Mouse (Mus musculus) forebrain, embryonic 15.5 days (tissue): ENCODE data around the gene Rabep2. TPM values are rescaled to one million over a fixed set of nuclear protein-coding genes. Genes with fewer than 3 reads are reported as not detected.

Experiments
- ATAC-seq: fragments of 200-750 bp; cut with Nextera tagmentation; replicated peaks from 2 replicates; pipeline ENCODE4 v1.8.0; 2017; ENCODE audit warnings: mild to moderate bottlenecking, moderate TSS enrichment, moderate library complexity
- H3K27ac ChIP-seq: fragments of 300-500 bp; sonication (generic); replicated peaks from 2 replicates; pipeline ENCODE4 v1.5.1; 2015; ENCODE audit warnings: mild to moderate bottlenecking, inconsistent platforms
- H3K27me3 ChIP-seq: fragments of 300-500 bp; sonication (generic); 2 replicates; pipeline ENCODE4 v1.6.1; 2015; ENCODE audit warnings: inconsistent platforms
- H3K36me3 ChIP-seq: fragments of 300-500 bp; sonication (generic); 2 replicates; pipeline ENCODE4 v1.6.1; 2015; ENCODE audit warnings: mild to moderate bottlenecking, inconsistent platforms
- H3K4me1 ChIP-seq: fragments of 300-500 bp; sonication (generic); 2 replicates; pipeline ENCODE4 v1.6.1; 2015; ENCODE audit warnings: inconsistent platforms
- H3K4me2 ChIP-seq: fragments of 300-500 bp; sonication (generic); replicated peaks from 2 replicates; pipeline ENCODE4 v1.6.1; 2015; ENCODE audit warnings: mild to moderate bottlenecking, inconsistent platforms
- H3K4me3 ChIP-seq: fragments of 300-500 bp; sonication (generic); 2 replicates; pipeline ENCODE4 v1.5.1; 2015; ENCODE audit warnings: mild to moderate bottlenecking, inconsistent platforms
- H3K9ac ChIP-seq: fragments of 300-500 bp; sonication (generic); replicated peaks from 2 replicates; pipeline ENCODE4 v1.6.1; 2015; ENCODE audit warnings: mild to moderate bottlenecking, inconsistent platforms
- H3K9me3 ChIP-seq: fragments of 300-500 bp; sonication (generic); 2 replicates; pipeline ENCODE4 v1.6.1; 2016; ENCODE audit warnings: inconsistent platforms
- WGBS: fragments of 180-500 bp; shearing (Covaris S2); methylation state at CpG from one replicate; pipeline ENCODE4 v1.1.7; 2015; ENCODE audit warnings: mixed read lengths; 5-methylcytosine and 5-hydroxymethylcytosine counted together
- polyA plus RNA-seq: library from polyadenylated mRNA; unstranded; fragments of >200 nt; fragmentation: Nextera tagmentation; extraction: Ambion mirVana; gene quantifications from 2 replicates; pipeline ENCODE4 v1.2.1, GENCODE M21; 2015

Rabep2 gene
- polyA plus RNA-seq, 1 experiment from 2014 or later, result 23.6 TPM

DNA sequence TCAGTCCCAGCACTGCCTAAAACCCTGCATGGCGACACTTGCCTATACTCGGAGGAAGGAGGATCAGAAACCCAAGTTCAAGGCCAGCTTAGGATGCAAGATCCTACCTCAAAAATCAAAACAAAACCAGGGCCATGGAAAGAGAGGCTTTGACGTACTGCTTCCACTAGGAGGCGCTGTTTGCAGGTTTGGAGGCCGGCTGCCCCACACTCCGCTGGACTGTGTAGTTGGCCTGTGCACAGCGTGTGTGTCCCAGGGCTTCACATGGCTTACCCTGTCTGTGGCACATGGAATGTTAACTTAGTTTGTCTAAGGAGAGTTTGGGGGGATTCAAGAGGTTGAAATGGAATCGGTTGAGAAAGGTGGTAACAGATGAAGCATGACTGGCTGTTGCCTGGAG is 8.3 kb downstream of the Rabep2 start:
- no peak for ATAC-seq
- Histone ChIP-seq H3K36me3 (peaks cover 12% of the 10 kb centered on the region; the same call in 1 of the 2 replicates), H3K27me3 (no peaks in the 10 kb centered on the region), H3K27ac (no peak overlapping the region), H3K9ac (no peak overlapping the region), H3K9me3 (no peaks in the 10 kb centered on the region), H3K4me3 (no peak overlapping the region), H3K4me2 (no peak overlapping the region), H3K4me1 (no peaks in the 10 kb centered on the region)
- WGBS, result 15% methylated on average over 8 of the region's 8 CpGs

GRCm38 (mm10) chr7:126440134-126440533 is 11.6 kb downstream of the Rabep2 start:
- H3K9ac ChIP-seq, result no peak overlapping the region
- no peaks in the 10 kb centered on the region for H3K4me1 ChIP-seq
- no peaks in the 10 kb centered on the region for H3K27me3 ChIP-seq
- no peaks in the 10 kb centered on the region for H3K9me3 ChIP-seq
- no peak for ATAC-seq
- H3K4me3 ChIP-seq, result no peak overlapping the region
- H3K27ac ChIP-seq, result no peak overlapping the region
- no peak overlapping the region for H3K4me2 ChIP-seq
- peaks cover 19% of the 10 kb centered on the region for H3K36me3 ChIP-seq
- 70% methylated on average over 9 of the region's 9 CpGs for WGBS

DNA sequence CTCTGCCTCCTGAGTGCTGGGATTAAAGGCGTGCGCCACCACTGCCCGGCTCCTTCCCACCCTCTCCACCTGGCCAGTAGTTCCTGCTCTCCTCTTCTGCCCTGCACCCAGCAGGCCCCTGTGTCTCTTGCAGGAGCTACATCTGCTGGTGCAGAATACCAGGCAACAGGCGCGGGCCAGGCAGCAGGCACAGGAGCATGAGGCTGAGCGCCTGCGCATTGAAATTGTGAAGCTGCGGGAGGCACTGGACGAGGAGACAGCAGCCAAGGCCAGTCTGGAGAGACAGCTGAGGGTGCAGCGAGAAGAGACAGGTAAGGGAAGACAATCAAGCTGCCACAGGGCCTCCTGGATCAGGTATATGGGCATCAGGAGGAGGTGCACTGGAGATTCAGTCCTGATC is 15.4 kb downstream of the Rabep2 start:
- H3K27me3 ChIP-seq, result no peaks in the 10 kb centered on the region
- peaks cover 20% of the 10 kb centered on the region for H3K36me3 ChIP-seq
- no peak overlapping the region for H3K27ac ChIP-seq
- no peak for ATAC-seq
- no peak overlapping the region for H3K4me2 ChIP-seq
- no peaks in the 10 kb centered on the region for H3K9me3 ChIP-seq
- H3K4me1 ChIP-seq, result no peaks in the 10 kb centered on the region
- H3K9ac ChIP-seq, result no peak overlapping the region
- no peak overlapping the region for H3K4me3 ChIP-seq
- WGBS, result 96% methylated on average over 10 of the region's 10 CpGs

- Histone ChIP-seq H3K9me3 (no peaks in the 10 kb centered on the region), H3K27me3 (no peaks in the 10 kb centered on the region), H3K27ac (no peak overlapping the region), H3K4me2 (no peak overlapping the region), H3K4me1 (no peaks in the 10 kb centered on the region), H3K4me3 (no peak overlapping the region), H3K9ac (no peak overlapping the region), H3K36me3 (peaks cover 18% of the 10 kb centered on the region)
- no peak for ATAC-seq
- WGBS, result 92% methylated on average over 9 of the region's 9 CpGs
These were observed 16.0 kb downstream of the Rabep2 start for GRCm38 (mm10) chr7:126444536-126444935.

GRCm38 (mm10) chr7:126445104-126445815 is 16.7 kb downstream of the Rabep2 start:
- Histone ChIP-seq H3K4me2 (no peak overlapping the region), H3K27ac (no peak overlapping the region), H3K4me1 (no peaks in the 10 kb centered on the region), H3K4me3 (no peak overlapping the region), H3K36me3 (peaks cover 18% of the 10 kb centered on the region), H3K9ac (no peak overlapping the region), H3K9me3 (no peaks in the 10 kb centered on the region), H3K27me3 (no peaks in the 10 kb centered on the region)
- 93% methylated on average over 15 of the region's 15 CpGs for WGBS
- ATAC-seq, result no peak

DNA sequence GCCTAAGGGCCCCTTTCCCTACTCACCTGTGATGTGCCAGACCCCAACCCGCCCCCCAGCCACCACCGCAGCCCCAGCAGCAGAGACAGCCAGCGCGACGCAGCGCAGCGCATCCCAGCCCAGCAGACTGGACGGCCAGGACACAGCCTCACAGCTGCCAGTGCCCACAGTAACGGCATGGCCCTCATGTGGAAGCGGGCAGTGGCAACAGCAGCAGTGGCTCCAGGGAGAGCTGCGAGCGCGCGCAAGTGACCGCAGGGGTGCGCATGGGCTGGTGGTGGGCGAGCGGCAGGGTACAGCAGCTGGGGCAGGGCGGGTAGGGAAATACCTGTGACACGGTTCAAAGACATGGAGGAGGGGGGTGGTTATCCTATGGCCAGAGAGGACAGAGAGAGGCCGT is 17.7 kb downstream of the Rabep2 start:
- no peak overlapping the region for H3K9ac ChIP-seq
- H3K9me3 ChIP-seq, result no peaks in the 10 kb centered on the region
- no peak overlapping the region for H3K27ac ChIP-seq
- no peak for ATAC-seq
- 92% methylated on average over 21 of the region's 21 CpGs for WGBS
- H3K36me3 ChIP-seq, result peaks cover 18% of the 10 kb centered on the region
- H3K27me3 ChIP-seq, result no peaks in the 10 kb centered on the region
- no peak overlapping the region for H3K4me3 ChIP-seq
- H3K4me1 ChIP-seq, result no peaks in the 10 kb centered on the region
- H3K4me2 ChIP-seq, result no peak overlapping the region

GRCm38 (mm10) chr7:126448481-126448880 is 19.9 kb downstream of the Rabep2 start:
- no peaks in the 10 kb centered on the region for H3K27me3 ChIP-seq
- H3K9ac ChIP-seq, result no peak overlapping the region
- H3K4me2 ChIP-seq, result no peak overlapping the region
- 92% methylated on average over 19 of the region's 19 CpGs for WGBS
- H3K36me3 ChIP-seq, result peaks cover 14% of the 10 kb centered on the region
- no peaks in the 10 kb centered on the region for H3K9me3 ChIP-seq
- no peak overlapping the region for H3K4me3 ChIP-seq
- H3K27ac ChIP-seq, result no peak overlapping the region
- no peaks in the 10 kb centered on the region for H3K4me1 ChIP-seq
- ATAC-seq, result no peak

GRCm38 (mm10) chr7:126449991-126450390 is 21.4 kb downstream of the Rabep2 start:
- H3K4me2 ChIP-seq, result no peak overlapping the region
- H3K9me3 ChIP-seq, result no peaks in the 10 kb centered on the region
- ATAC-seq, result no peak
- no peaks in the 10 kb centered on the region for H3K4me1 ChIP-seq
- no peak overlapping the region for H3K9ac ChIP-seq
- peaks cover 6% of the 10 kb centered on the region for H3K36me3 ChIP-seq
- H3K4me3 ChIP-seq, result no peak overlapping the region
- 90% methylated on average over 18 of the region's 18 CpGs for WGBS
- no peak overlapping the region for H3K27ac ChIP-seq
- no peaks in the 10 kb centered on the region for H3K27me3 ChIP-seq

- H3K9ac ChIP-seq, result no peak overlapping the region
- H3K4me3 ChIP-seq, result no peak overlapping the region
- 88% methylated on average over 6 of the region's 6 CpGs for WGBS
- ATAC-seq, result no peak
- no peaks in the 10 kb centered on the region for H3K27me3 ChIP-seq
- H3K27ac ChIP-seq, result no peak overlapping the region
- peaks cover under 1% of the 10 kb centered on the region; the same call in 1 of the 2 replicates for H3K36me3 ChIP-seq
- no peaks in the 10 kb centered on the region for H3K4me1 ChIP-seq
- no peak overlapping the region for H3K4me2 ChIP-seq
- no peaks in the 10 kb centered on the region for H3K9me3 ChIP-seq
These were observed 22.1 kb downstream of the Rabep2 start for GRCm38 (mm10) chr7:126450641-126451040.

GRCm38 (mm10) chr7:126452244-126452643 is 23.7 kb downstream of the Rabep2 start:
- H3K36me3 ChIP-seq, result no peaks in the 10 kb centered on the region
- H3K9ac ChIP-seq, result no peak overlapping the region
- ATAC-seq, result no peak
- WGBS, result 90% methylated on average over 3 of the region's 3 CpGs
- no peaks in the 10 kb centered on the region for H3K4me1 ChIP-seq
- H3K27me3 ChIP-seq, result no peaks in the 10 kb centered on the region
- H3K9me3 ChIP-seq, result no peaks in the 10 kb centered on the region
- H3K4me2 ChIP-seq, result no peak overlapping the region
- no peak overlapping the region for H3K4me3 ChIP-seq
- H3K27ac ChIP-seq, result no peak overlapping the region

- no peaks in the 10 kb centered on the region for H3K27me3 ChIP-seq
- 79% methylated on average over 7 of the region's 7 CpGs for WGBS
- no peak for ATAC-seq
These were observed 25.3 kb downstream of the Rabep2 start for GRCm38 (mm10) chr7:126453861-126454260.

GRCm38 (mm10) chr7:126455242-126455641 is 26.7 kb downstream of the Rabep2 start:
- WGBS, result 71% methylated on average over 2 of the region's 2 CpGs
- Histone ChIP-seq H3K9me3 (no peaks in the 10 kb centered on the region), H3K9ac (no peak overlapping the region), H3K4me3 (no peak overlapping the region), H3K4me1 (no peaks in the 10 kb centered on the region), H3K27ac (no peak overlapping the region), H3K4me2 (no peak overlapping the region), H3K27me3 (no peaks in the 10 kb centered on the region), H3K36me3 (no peaks in the 10 kb centered on the region)
- no peak for ATAC-seq

More at GRCm38 (mm10) chr7:126453861-126454260, 25.3 kb downstream of the Rabep2 start:
- Histone ChIP-seq H3K4me2 (no peak overlapping the region), H3K27ac (no peak overlapping the region), H3K36me3 (no peaks in the 10 kb centered on the region), H3K4me1 (no peaks in the 10 kb centered on the region), H3K9ac (no peak overlapping the region), H3K9me3 (no peaks in the 10 kb centered on the region), H3K4me3 (no peak overlapping the region)
